Mouse (Mus musculus) spleen, postnatal 14 days (tissue): ENCODE measurements around the gene Smpd1.
A peak's percentile ranks its signal among the peaks of the same experiment; 100 is the strongest.

Source experiments
- DNase-seq, 2 experiments: peaks; one replicate each; pipeline ENCODE4 v3.0.0; 2021 to 2022; ENCODE audit warnings: low spot score in 2 of 2

Smpd1 gene

GRCm38 (mm10) chr7:105554212-105554942 lies at the start of gene Smpd1:
Gene Smpd1 (plus strand): TSS chr7:105554360.
- DNase-seq: peak; percentile 71 to 79

GRCm38 (mm10) chr7:105507257-105507656 lies 46.9 kb upstream of the Smpd1 start:
- no peak for DNase-seq

- DNase-seq: no peak
Measured at GRCm38 (mm10) chr7:105510143-105510542, 44.0 kb upstream of the Smpd1 start.

GRCm38 (mm10) chr7:105513845-105514291 lies 40.3 kb upstream of the Smpd1 start:
- DNase-seq: no peak

- no peak for DNase-seq
Measured at GRCm38 (mm10) chr7:105514561-105514960, 39.6 kb upstream of the Smpd1 start.

- peak; percentile 17 to 31 for DNase-seq
Measured at GRCm38 (mm10) chr7:105515178-105515577, 39.0 kb upstream of the Smpd1 start.

- DNase-seq: no peak
Measured at GRCm38 (mm10) chr7:105516669-105517360, 37.3 kb upstream of the Smpd1 start.

- DNase-seq: no peak
Measured at GRCm38 (mm10) chr7:105519336-105519735, 34.8 kb upstream of the Smpd1 start.

- DNase-seq: no peak
Measured at GRCm38 (mm10) chr7:105519771-105520170, 34.4 kb upstream of the Smpd1 start.

- no peak for DNase-seq
Measured at GRCm38 (mm10) chr7:105520201-105520600, 34.0 kb upstream of the Smpd1 start.

- DNase-seq: no peak
Measured at GRCm38 (mm10) chr7:105524222-105524621, 29.9 kb upstream of the Smpd1 start.

GRCm38 (mm10) chr7:105527306-105527937 lies 26.7 kb upstream of the Smpd1 start:
- DNase-seq: no peak

- no peak for DNase-seq
Measured at GRCm38 (mm10) chr7:105528094-105528493, 26.1 kb upstream of the Smpd1 start.

- DNase-seq: no peak
Measured at GRCm38 (mm10) chr7:105534162-105534561, 20.0 kb upstream of the Smpd1 start.

GRCm38 (mm10) chr7:105545986-105546385 lies 8.2 kb upstream of the Smpd1 start:
- no peak for DNase-seq

- DNase-seq: no peak
Measured at GRCm38 (mm10) chr7:105547970-105548369, 6.2 kb upstream of the Smpd1 start.

- no peak for DNase-seq
Measured at GRCm38 (mm10) chr7:105549035-105549434, 5.1 kb upstream of the Smpd1 start.

- DNase-seq: no peak
Measured at GRCm38 (mm10) chr7:105553456-105554211, 526 bp upstream of the Smpd1 start.

- DNase-seq: no peak
Measured at GRCm38 (mm10) chr7:105555571-105555970, 1.4 kb downstream of the Smpd1 start.

- no peak for DNase-seq
Measured at GRCm38 (mm10) chr7:105556406-105556805, 2.2 kb downstream of the Smpd1 start.

- DNase-seq: no peak
Measured at GRCm38 (mm10) chr7:105557671-105558070, 3.5 kb downstream of the Smpd1 start.

GRCm38 (mm10) chr7:105559016-105559415 lies 4.9 kb downstream of the Smpd1 start:
- no peak for DNase-seq
